Mouse (Mus musculus) midbrain, embryonic 11.5 days (tissue): ENCODE results near the gene Csnk2a2. TPM values are rescaled to one million over a fixed set of nuclear protein-coding genes. Genes with fewer than 3 reads are reported as not detected.

Source experiments
- ATAC-seq: fragments of 200-750 bp; cut with Nextera tagmentation; 2 replicates; pipeline ENCODE4 v1.8.0; 2017; ENCODE audit warnings: moderate TSS enrichment, moderate library complexity; ENCODE audit not compliant: low FRiP score
- DNase-seq: peaks from one replicate; pipeline ENCODE4 v3.0.0; 2015; ENCODE audit warnings: low spot score; ENCODE audit errors: missing footprints
- H3K27ac ChIP-seq: fragments of 300-500 bp; sonication (generic); 2 replicates; pipeline ENCODE4 v1.5.1; 2014; ENCODE audit warnings: low read depth, low read length
- H3K27me3 ChIP-seq: fragments of 300-500 bp; sonication (generic); 2 replicates; pipeline ENCODE4 v1.6.1; 2014; ENCODE audit warnings: mild to moderate bottlenecking, low read length, moderate library complexity, mixed read lengths; ENCODE audit not compliant: control insufficient read depth, insufficient read depth
- H3K36me3 ChIP-seq: fragments of 300-500 bp; sonication (generic); 2 replicates; pipeline ENCODE4 v1.6.1; 2014; ENCODE audit warnings: mild to moderate bottlenecking, low read length, moderate library complexity, mixed read lengths; ENCODE audit not compliant: control insufficient read depth, insufficient read depth
- H3K4me1 ChIP-seq: fragments of 300-500 bp; sonication (generic); 2 replicates; pipeline ENCODE4 v1.6.1; 2014; ENCODE audit warnings: low read length; ENCODE audit not compliant: control insufficient read depth, insufficient read depth
- H3K4me2 ChIP-seq: fragments of 300-500 bp; sonication (generic); 2 replicates; pipeline ENCODE4 v1.6.1; 2014; ENCODE audit warnings: mild to moderate bottlenecking, moderate library complexity
- H3K4me3 ChIP-seq: fragments of 300-500 bp; sonication (generic); 2 replicates; pipeline ENCODE4 v1.5.1; 2014; ENCODE audit warnings: low read depth, low read length
- H3K9ac ChIP-seq: fragments of 300-500 bp; sonication (generic); 2 replicates; pipeline ENCODE4 v1.6.1; 2014; ENCODE audit warnings: low read length
- H3K9me3 ChIP-seq: fragments of 300-500 bp; sonication (generic); 2 replicates; pipeline ENCODE4 v1.6.1; 2016; ENCODE audit warnings: low read length; ENCODE audit not compliant: control insufficient read depth
- WGBS: fragments of 180-500 bp; shearing (Covaris S2); extraction: QIAGEN DNeasy Blood & Tissue Kit; methylation state at CpG from one replicate; pipeline ENCODE4 v1.1.7; 2014; 5-methylcytosine and 5-hydroxymethylcytosine counted together
- polyA plus RNA-seq: library from polyadenylated mRNA; unstranded; fragments of >200 nt; fragmentation: Nextera tagmentation; extraction: Ambion mirVana; gene quantifications from 2 replicates; pipeline ENCODE4 v1.2.1, GENCODE M21; 2014

Gene Csnk2a2
- 13.1 and 14.7 TPM in 2 replicates for polyA plus RNA-seq

GRCm38 (mm10) chr8:95490006-95490405 lies at the start of gene Csnk2a2:
Gene Csnk2a2, minus strand, starts transcription at chr8:95490039.
- Histone ChIP-seq H3K27me3 (no peaks in the 10 kb centered on the region), H3K36me3 (no peaks in the 10 kb centered on the region), H3K4me1 (peaks cover 9% of the 10 kb centered on the region), H3K9ac (peak within 1 kb of the TSS; percentile 96), H3K4me3 (peak within 1 kb of the TSS; percentile 99), H3K4me2 (peak within 1 kb of the TSS; percentile 46), H3K9me3 (no peaks in the 10 kb centered on the region), H3K27ac (no peak within 1 kb of the TSS)
- ATAC-seq (no peak), DNase-seq (no peak)
- WGBS, result 87% methylated on average over 5 of the region's 5 CpGs

GRCm38 (mm10) chr8:95539487-95539886 lies 49.6 kb upstream of the Csnk2a2 start:
- no peak overlapping the region for H3K4me3 ChIP-seq
- no peak overlapping the region for H3K9ac ChIP-seq
- no peak overlapping the region for H3K27ac ChIP-seq
- no peaks in the 10 kb centered on the region for H3K27me3 ChIP-seq
- no peaks in the 10 kb centered on the region for H3K36me3 ChIP-seq
- WGBS, result 87% methylated on average over 5 of the region's 5 CpGs
- H3K4me2 ChIP-seq, result no peak overlapping the region
- DNase-seq, result no peak
- no peaks in the 10 kb centered on the region for H3K9me3 ChIP-seq
- ATAC-seq, result no peak
- H3K4me1 ChIP-seq, result no peaks in the 10 kb centered on the region

GRCm38 (mm10) chr8:95533584-95534387 lies 43.9 kb upstream of the Csnk2a2 start, which contains the start of gene Ccdc113:
Gene Ccdc113, plus strand, starts transcription at chr8:95534085.
- DNase-seq (peak; percentile 96), ATAC-seq (peak; percentile 92)
- peak within 1 kb of the TSS; percentile 13 for H3K9ac ChIP-seq
- H3K36me3 ChIP-seq, result no peaks in the 10 kb centered on the region
- WGBS, result 9% methylated on average over 33 of the region's 33 CpGs
- H3K4me2 ChIP-seq, result peak within 1 kb of the TSS; percentile 57
- no peaks in the 10 kb centered on the region for H3K9me3 ChIP-seq
- H3K27ac ChIP-seq, result no peak within 1 kb of the TSS
- peak within 1 kb of the TSS; percentile 40 for H3K4me3 ChIP-seq
- H3K27me3 ChIP-seq, result no peaks in the 10 kb centered on the region
- no peaks in the 10 kb centered on the region for H3K4me1 ChIP-seq

- H3K9me3 ChIP-seq, result no peaks in the 10 kb centered on the region
- no peak overlapping the region for H3K4me3 ChIP-seq
- H3K27me3 ChIP-seq, result no peaks in the 10 kb centered on the region
- ATAC-seq (no peak), DNase-seq (no peak)
- H3K36me3 ChIP-seq, result no peaks in the 10 kb centered on the region
- WGBS, result 73% methylated on average over 4 of the region's 4 CpGs
- H3K9ac ChIP-seq, result no peak overlapping the region
- no peak overlapping the region for H3K27ac ChIP-seq
- no peak overlapping the region for H3K4me2 ChIP-seq
- H3K4me1 ChIP-seq, result no peaks in the 10 kb centered on the region
Measured at GRCm38 (mm10) chr8:95532206-95532605, 42.4 kb upstream of the Csnk2a2 start.

GRCm38 (mm10) chr8:95528750-95529310 lies 39.0 kb upstream of the Csnk2a2 start:
- no peaks in the 10 kb centered on the region for H3K9me3 ChIP-seq
- H3K36me3 ChIP-seq, result no peaks in the 10 kb centered on the region
- H3K27me3 ChIP-seq, result no peaks in the 10 kb centered on the region
- H3K4me3 ChIP-seq, result no peak overlapping the region
- H3K27ac ChIP-seq, result no peak overlapping the region
- no peak for ATAC-seq
- H3K4me2 ChIP-seq, result no peak overlapping the region
- no peak overlapping the region for H3K9ac ChIP-seq
- DNase-seq, result peak; percentile 69
- H3K4me1 ChIP-seq, result no peaks in the 10 kb centered on the region
- 64% methylated on average over 9 of the region's 9 CpGs for WGBS

- 86% methylated on average over 10 of the region's 10 CpGs for WGBS
- Histone ChIP-seq H3K36me3 (no peaks in the 10 kb centered on the region), H3K27me3 (no peaks in the 10 kb centered on the region), H3K27ac (no peak overlapping the region), H3K9me3 (no peaks in the 10 kb centered on the region), H3K4me3 (no peak overlapping the region), H3K9ac (no peak overlapping the region), H3K4me1 (no peaks in the 10 kb centered on the region), H3K4me2 (no peak overlapping the region)
- no peak for ATAC-seq
- peak; percentile 69 for DNase-seq
Measured at GRCm38 (mm10) chr8:95528194-95528593, 38.4 kb upstream of the Csnk2a2 start.

- no peak overlapping the region for H3K9ac ChIP-seq
- no peaks in the 10 kb centered on the region for H3K36me3 ChIP-seq
- no peak overlapping the region for H3K4me2 ChIP-seq
- H3K27me3 ChIP-seq, result no peaks in the 10 kb centered on the region
- H3K4me1 ChIP-seq, result no peaks in the 10 kb centered on the region
- no peak for DNase-seq
- WGBS, result 86% methylated on average over 4 of the region's 4 CpGs
- no peak overlapping the region for H3K4me3 ChIP-seq
- H3K27ac ChIP-seq, result no peak overlapping the region
- no peaks in the 10 kb centered on the region for H3K9me3 ChIP-seq
- no peak for ATAC-seq
Measured at GRCm38 (mm10) chr8:95523991-95524390, 34.2 kb upstream of the Csnk2a2 start.

GRCm38 (mm10) chr8:95516928-95517327 lies 27.1 kb upstream of the Csnk2a2 start:
- Histone ChIP-seq H3K27ac (no peak overlapping the region), H3K9me3 (no peaks in the 10 kb centered on the region), H3K4me3 (no peak overlapping the region), H3K4me2 (no peak overlapping the region), H3K4me1 (no peaks in the 10 kb centered on the region), H3K9ac (no peak overlapping the region), H3K36me3 (no peaks in the 10 kb centered on the region), H3K27me3 (no peaks in the 10 kb centered on the region)
- 93% methylated on average over 6 of the region's 6 CpGs for WGBS
- ATAC-seq (no peak), DNase-seq (no peak)

GRCm38 (mm10) chr8:95513219-95513618 lies 23.4 kb upstream of the Csnk2a2 start:
- no peak overlapping the region for H3K4me3 ChIP-seq
- ATAC-seq, result no peak
- DNase-seq, result no peak
- no peaks in the 10 kb centered on the region for H3K36me3 ChIP-seq
- no peak overlapping the region for H3K9ac ChIP-seq
- H3K27me3 ChIP-seq, result no peaks in the 10 kb centered on the region
- WGBS, result 86% methylated on average over 4 of the region's 4 CpGs
- no peaks in the 10 kb centered on the region for H3K4me1 ChIP-seq
- H3K4me2 ChIP-seq, result no peak overlapping the region
- no peaks in the 10 kb centered on the region for H3K9me3 ChIP-seq
- no peak overlapping the region for H3K27ac ChIP-seq
